Mouse (Mus musculus) hindbrain, embryonic 13.5 days (tissue): ENCODE measurements at regions not wholly inside any gene's neighbourhood (a gene's known extent, or its start where the extent isn't known, plus 50 kb on each side); places are given as distances from the start of the nearest gene placed in this dataset.
A peak's percentile ranks its signal among the peaks of the same experiment; 100 is the strongest.

Source experiments
- ATAC-seq: fragments of 200-750 bp; cut with Nextera tagmentation; 2 replicates; pipeline ENCODE4 v1.8.0; 2017; ENCODE audit warnings: moderate TSS enrichment; ENCODE audit not compliant: low FRiP score
- H3K27ac ChIP-seq: fragments of 300-500 bp; sonication (generic); 2 replicates; pipeline ENCODE4 v1.5.1; 2015; ENCODE audit warnings: inconsistent platforms, mild to moderate bottlenecking, moderate library complexity
- H3K27me3 ChIP-seq: fragments of 300-500 bp; sonication (generic); 2 replicates; pipeline ENCODE4 v1.6.1; 2015; ENCODE audit warnings: mild to moderate bottlenecking, inconsistent platforms
- H3K36me3 ChIP-seq: fragments of 300-500 bp; sonication (generic); 2 replicates; pipeline ENCODE4 v1.6.1; 2015; ENCODE audit warnings: mild to moderate bottlenecking, inconsistent platforms
- H3K4me1 ChIP-seq: fragments of 300-500 bp; sonication (generic); replicated peaks from 2 replicates; pipeline ENCODE4 v1.6.1; 2015; ENCODE audit warnings: inconsistent platforms
- H3K4me2 ChIP-seq: fragments of 300-500 bp; sonication (generic); 2 replicates; pipeline ENCODE4 v1.6.1; 2015; ENCODE audit warnings: inconsistent platforms, mild to moderate bottlenecking, moderate library complexity
- H3K4me3 ChIP-seq: fragments of 300-500 bp; sonication (generic); 2 replicates; pipeline ENCODE4 v1.5.1; 2015; ENCODE audit warnings: mild to moderate bottlenecking, inconsistent platforms
- H3K9ac ChIP-seq: fragments of 300-500 bp; sonication (generic); 2 replicates; pipeline ENCODE4 v1.6.1; 2015; ENCODE audit warnings: mild to moderate bottlenecking, inconsistent platforms
- H3K9me3 ChIP-seq: fragments of 300-500 bp; sonication (generic); 2 replicates; pipeline ENCODE4 v1.6.1; 2016; ENCODE audit warnings: inconsistent platforms
- WGBS: fragments of 180-500 bp; shearing (Covaris S2); methylation state at CpG from one replicate; pipeline ENCODE4 v1.1.7; 2015; 5-methylcytosine and 5-hydroxymethylcytosine counted together

GRCm38 (mm10) chr13:59292905-59293304 is 292.1 kb downstream of the Agtpbp1 start:
- no peak overlapping the region for H3K27ac ChIP-seq
- no peak overlapping the region for H3K9ac ChIP-seq
- peaks cover 5% of the 10 kb centered on the region; the same call in 1 of the 2 replicates for H3K4me1 ChIP-seq
- 5% methylated on average over 5 of the region's 5 CpGs for WGBS
- H3K9me3 ChIP-seq: no peaks in the 10 kb centered on the region
- no peak overlapping the region for H3K4me2 ChIP-seq
- H3K36me3 ChIP-seq: no peaks in the 10 kb centered on the region
- H3K27me3 ChIP-seq: no peaks in the 10 kb centered on the region
- ATAC-seq: no peak
- H3K4me3 ChIP-seq: no peak overlapping the region

- Histone ChIP-seq H3K4me2 (no peak overlapping the region), H3K9ac (no peak overlapping the region), H3K36me3 (no peaks in the 10 kb centered on the region), H3K4me1 (peaks cover 5% of the 10 kb centered on the region; the same call in 1 of the 2 replicates), H3K9me3 (no peaks in the 10 kb centered on the region), H3K4me3 (no peak overlapping the region), H3K27me3 (no peaks in the 10 kb centered on the region), H3K27ac (no peak overlapping the region)
- no peak for ATAC-seq
- 71% methylated on average over 11 of the region's 11 CpGs for WGBS
Observed at GRCm38 (mm10) chr13:59289127-59289526, 295.9 kb downstream of the Agtpbp1 start.

- Histone ChIP-seq H3K9ac (no peak overlapping the region), H3K36me3 (no peaks in the 10 kb centered on the region), H3K27me3 (no peaks in the 10 kb centered on the region), H3K4me2 (no peak overlapping the region), H3K4me3 (no peak overlapping the region), H3K4me1 (no peaks in the 10 kb centered on the region), H3K9me3 (no peaks in the 10 kb centered on the region), H3K27ac (no peak overlapping the region)
- ATAC-seq: no peak
- WGBS: 82% methylated on average over 5 of the region's 5 CpGs
Observed at GRCm38 (mm10) chr13:59281199-59281598, 303.8 kb downstream of the Agtpbp1 start.

- no peaks in the 10 kb centered on the region for H3K36me3 ChIP-seq
- no peak overlapping the region for H3K4me2 ChIP-seq
- H3K4me1 ChIP-seq: no peaks in the 10 kb centered on the region
- H3K9me3 ChIP-seq: no peaks in the 10 kb centered on the region
- no peak overlapping the region for H3K9ac ChIP-seq
- no peak overlapping the region for H3K4me3 ChIP-seq
- ATAC-seq: no peak
- H3K27me3 ChIP-seq: no peaks in the 10 kb centered on the region
- WGBS: 62% methylated on average over 4 of the region's 4 CpGs
- H3K27ac ChIP-seq: no peak overlapping the region
Observed at GRCm38 (mm10) chr13:59279136-59279535, 305.9 kb downstream of the Agtpbp1 start.

GRCm38 (mm10) chr13:59271661-59272060 is 313.4 kb downstream of the Agtpbp1 start:
- H3K27me3 ChIP-seq: no peaks in the 10 kb centered on the region
- H3K4me2 ChIP-seq: no peak overlapping the region
- H3K4me1 ChIP-seq: no peaks in the 10 kb centered on the region
- H3K36me3 ChIP-seq: no peaks in the 10 kb centered on the region
- no peak overlapping the region for H3K9ac ChIP-seq
- 91% methylated on average over 4 of the region's 4 CpGs for WGBS
- H3K4me3 ChIP-seq: no peak overlapping the region
- no peak for ATAC-seq
- H3K27ac ChIP-seq: no peak overlapping the region
- no peaks in the 10 kb centered on the region for H3K9me3 ChIP-seq

- H3K9ac ChIP-seq: no peak overlapping the region
- 83% methylated on average over 4 of the region's 4 CpGs for WGBS
- H3K36me3 ChIP-seq: no peaks in the 10 kb centered on the region
- H3K4me1 ChIP-seq: no peaks in the 10 kb centered on the region
- H3K9me3 ChIP-seq: no peaks in the 10 kb centered on the region
- H3K4me3 ChIP-seq: no peak overlapping the region
- no peaks in the 10 kb centered on the region for H3K27me3 ChIP-seq
- no peak overlapping the region for H3K4me2 ChIP-seq
- H3K27ac ChIP-seq: no peak overlapping the region
- ATAC-seq: no peak
Observed at GRCm38 (mm10) chr13:59266854-59267253, 318.2 kb downstream of the Agtpbp1 start.

GRCm38 (mm10) chr13:59264126-59264525 is 320.9 kb downstream of the Agtpbp1 start:
- 77% methylated on average over 11 of the region's 11 CpGs for whole genome bisulfite sequencing
- ATAC-seq: no peak
- no peaks in the 10 kb centered on the region for H3K9me3 ChIP-seq
- H3K27me3 ChIP-seq: no peaks in the 10 kb centered on the region
- no peak overlapping the region for H3K9ac ChIP-seq
- no peak overlapping the region for H3K27ac ChIP-seq
- no peaks in the 10 kb centered on the region for H3K4me1 ChIP-seq
- no peak overlapping the region for H3K4me3 ChIP-seq
- no peak overlapping the region for H3K4me2 ChIP-seq
- H3K36me3 ChIP-seq: no peaks in the 10 kb centered on the region

GRCm38 (mm10) chr13:59261924-59262323 is 323.1 kb downstream of the Agtpbp1 start:
- Histone ChIP-seq H3K36me3 (no peaks in the 10 kb centered on the region), H3K9ac (no peak overlapping the region), H3K4me2 (no peak overlapping the region), H3K4me3 (no peak overlapping the region), H3K27me3 (no peaks in the 10 kb centered on the region), H3K27ac (no peak overlapping the region), H3K4me1 (no peaks in the 10 kb centered on the region), H3K9me3 (no peaks in the 10 kb centered on the region)
- no peak for ATAC-seq
- WGBS: 79% methylated on average over 3 of the region's 3 CpGs

GRCm38 (mm10) chr13:59255798-59256435 is 329.1 kb downstream of the Agtpbp1 start:
- no peak overlapping the region for H3K4me2 ChIP-seq

GRCm38 (mm10) chr13:59253667-59254558 is 331.1 kb downstream of the Agtpbp1 start:
- Histone ChIP-seq H3K4me3 (no peak overlapping the region), H3K36me3 (no peaks in the 10 kb centered on the region), H3K4me1 (peaks cover 45% of the 10 kb centered on the region), H3K4me2 (no peak overlapping the region), H3K27me3 (no peaks in the 10 kb centered on the region), H3K27ac (no peak overlapping the region), H3K9ac (no peak overlapping the region), H3K9me3 (no peaks in the 10 kb centered on the region)
- 69% methylated on average over 13 of the region's 13 CpGs for WGBS
- no peak for ATAC-seq

More at GRCm38 (mm10) chr13:59255798-59256435, 329.1 kb downstream of the Agtpbp1 start:
- Histone ChIP-seq H3K4me1 (peaks cover 41% of the 10 kb centered on the region), H3K27me3 (no peaks in the 10 kb centered on the region), H3K9ac (no peak overlapping the region), H3K9me3 (no peaks in the 10 kb centered on the region), H3K36me3 (no peaks in the 10 kb centered on the region), H3K4me3 (no peak overlapping the region), H3K27ac (no peak overlapping the region)
- ATAC-seq: no peak
- 34% methylated on average over 12 of the region's 12 CpGs for WGBS

GRCm38 (mm10) chr13:59251252-59252006 is 333.6 kb downstream of the Agtpbp1 start:
- Histone ChIP-seq H3K9ac (no peak overlapping the region), H3K4me2 (0 out of 2 replicates have a peak overlapping the region, but pooled peaks have one; percentile 7), H3K9me3 (no peaks in the 10 kb centered on the region), H3K4me3 (no peak overlapping the region), H3K4me1 (peaks cover 45% of the 10 kb centered on the region), H3K36me3 (no peaks in the 10 kb centered on the region), H3K27me3 (no peaks in the 10 kb centered on the region), H3K27ac (peak overlapping the region; percentile 62)
- 55% methylated on average over 12 of the region's 12 CpGs for WGBS
- no peak for ATAC-seq

GRCm38 (mm10) chr13:59248411-59248810 is 336.6 kb downstream of the Agtpbp1 start:
- H3K27me3 ChIP-seq: no peaks in the 10 kb centered on the region
- no peak overlapping the region for H3K9ac ChIP-seq
- H3K9me3 ChIP-seq: no peaks in the 10 kb centered on the region
- no peak overlapping the region for H3K4me2 ChIP-seq
- WGBS: 78% methylated on average over 9 of the region's 9 CpGs
- H3K27ac ChIP-seq: no peak overlapping the region
- no peak for ATAC-seq
- H3K4me1 ChIP-seq: peaks cover 28% of the 10 kb centered on the region
- no peaks in the 10 kb centered on the region for H3K36me3 ChIP-seq
- H3K4me3 ChIP-seq: no peak overlapping the region
